Mouse (Mus musculus): ENCODE data around the gene Kl.

DNA sequence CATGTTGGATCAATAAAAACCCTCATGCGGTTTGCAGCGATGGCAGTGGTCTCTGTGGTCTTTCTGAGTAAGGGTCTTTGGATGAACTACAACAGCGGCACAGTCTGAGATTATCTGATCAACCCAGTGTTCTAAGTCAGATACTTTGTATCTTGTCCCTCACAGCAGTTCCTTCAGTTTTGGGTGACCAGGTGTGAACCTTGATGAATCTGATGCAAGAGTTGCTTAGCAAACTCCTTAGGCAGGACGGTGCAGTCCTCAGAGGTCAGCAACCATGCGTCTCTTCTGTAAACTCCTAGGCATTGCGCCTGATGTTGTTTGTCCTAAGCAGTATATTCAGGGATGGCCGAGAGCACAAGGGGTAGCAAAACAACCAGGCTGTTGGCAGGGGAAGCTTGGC, 48.7 kb downstream of the Kl start:
- TF ChIP-seq CTCF (IDR thresholded peaks at IDR 0.05; ENCODE audit: control insufficient read depth, insufficient read depth, low read length) (no peak), POLR2A (IDR thresholded peaks at IDR 0.05; ENCODE audit: borderline replicate concordance, control insufficient read depth, low read depth, low read length) (no peak)
